8 mouse cellular contexts compared by ENCODE assay signal in the genomic region with DNA sequence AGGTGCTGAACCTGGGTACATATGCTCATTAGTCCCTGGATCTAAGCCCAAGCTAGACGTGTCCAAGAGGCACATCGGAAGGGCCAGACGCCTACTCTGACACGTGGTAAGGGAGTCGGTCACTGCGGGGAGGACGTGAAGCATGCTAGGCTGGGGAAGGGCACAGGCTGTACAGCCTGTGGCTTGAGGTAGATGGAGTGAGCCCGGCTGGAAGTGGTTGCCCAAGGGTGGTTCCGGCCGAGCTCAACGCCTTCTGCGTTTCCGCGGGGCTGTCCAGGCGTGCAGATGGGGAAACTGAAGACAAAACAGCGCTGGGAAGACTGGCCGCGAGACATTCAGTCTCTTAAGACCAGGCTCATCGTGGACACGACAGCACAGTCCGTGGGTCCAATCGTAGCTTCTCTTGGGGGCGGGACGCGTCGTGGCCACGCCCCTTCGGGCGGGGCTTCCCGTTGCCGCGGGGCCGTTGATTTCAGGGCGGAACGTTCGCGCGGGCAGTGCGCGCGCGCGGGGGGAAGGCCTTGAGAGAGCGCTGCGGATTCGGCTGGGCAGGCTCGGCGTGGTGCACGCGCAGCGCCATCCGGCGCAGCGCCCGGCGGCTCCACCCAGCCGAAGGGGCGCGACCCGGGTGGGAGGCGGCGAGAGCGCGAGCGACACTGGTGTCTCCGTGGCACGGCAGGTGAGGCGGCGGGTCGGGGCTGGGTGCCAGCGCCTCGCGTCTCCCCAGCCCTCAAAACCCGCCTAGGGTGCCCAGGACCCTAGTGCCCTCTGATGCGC. TPM values are rescaled to one million over a fixed set of nuclear protein-coding genes. Genes with fewer than 3 reads are reported as not detected.
A peak's percentile ranks its signal among the peaks of the same experiment; 100 is the strongest.
DNase-seq lines count a peak whose midpoint lies in the region; ATAC-seq lines count a peak whose summit lies in the region.

No protein-coding gene starts in this region.

- H3K36me3 ChIP-seq in hindbrain, embryonic 16.5 days (ENCODE audit: control insufficient read depth, insufficient read depth, low read length): no peaks in the 10 kb centered on the region
- H3K36me3 ChIP-seq in macrophage (ENCODE audit: inconsistent target): no peaks in the 10 kb centered on the region

- H3K4me1 ChIP-seq in hindbrain, embryonic 16.5 days (ENCODE audit: control insufficient read depth, insufficient read depth, low read depth, low read length): peaks cover 28% of the 10 kb centered on the region

- H3K27ac ChIP-seq in hindbrain, embryonic 16.5 days (ENCODE audit: low read depth, low read length): peak overlapping the region; percentile 75
- peak overlapping the region; percentile 55 for H3K27ac ChIP-seq in macrophage

- peak; percentile 97 for ATAC-seq in hindbrain, embryonic 16.5 days

- H3K27me3 ChIP-seq in hindbrain, embryonic 16.5 days (replicated peaks; ENCODE audit: control insufficient read depth, insufficient read depth, low read length): no peaks in the 10 kb centered on the region

- under 1% methylated on average over 58 of the region's 75 CpGs for WGBS in hindbrain, embryonic 16.5 days
- WGBS in macrophage (ENCODE audit: missing documents): under 1% methylated on average over 57 of the region's 75 CpGs

- DNase-seq in R1 (ENCODE audit: low read depth, low spot score): peak; percentile 95
- peak; percentile 98 to 99 for DNase-seq in cerebellum, postnatal 25 days
- peak; percentile 95 to 98 for DNase-seq in frontal cortex, postnatal 36 days (ENCODE audit: low spot score in 2 of 2)
- DNase-seq in left cerebral cortex, adult 18-20 months (ENCODE audit: low spot score in 2 of 2): peak; percentile 94 to 98
- peak; percentile 97 for DNase-seq in right cerebral cortex, adult 18-20 months
- DNase-seq in urinary bladder, postnatal 10 days (ENCODE audit: low spot score): peak; percentile 95

- H3K9me3 ChIP-seq in hindbrain, embryonic 16.5 days (ENCODE audit: control insufficient read depth, low read length): no peaks in the 10 kb centered on the region

- H3K79me2 ChIP-seq in macrophage (ENCODE audit: inconsistent target): peaks cover 6% of the 10 kb centered on the region; the same call in 1 of the 2 replicates

- H3K4me2 ChIP-seq in hindbrain, embryonic 16.5 days (ENCODE audit: low read length): peak overlapping the region; percentile 95

- H3K9ac ChIP-seq in hindbrain, embryonic 16.5 days (ENCODE audit: low read depth, low read length): peak overlapping the region; percentile 79

- H3K4me3 ChIP-seq in hindbrain, embryonic 16.5 days (ENCODE audit: low read length): peak overlapping the region; percentile 66
- H3K4me3 ChIP-seq in macrophage (ENCODE audit: inconsistent target): peak overlapping the region; percentile 74

RNA-seq across cellular contexts. Expression of a gene that starts 8.0 kb away (rescaled TPM):
- 30.3 and 30.8 TPM in 2 replicates for polyA plus RNA-seq in hindbrain, embryonic 16.5 days (2015; fragmentation: Nextera tagmentation; extraction: Ambion mirVana)
- 10 to 100 TPM; 25.6 to 27.1 TPM for total RNA-seq in left cerebral cortex, adult 18-20 months (2021)
- 10 to 100 TPM in 14 of 26 experiments, 1 to 10 TPM in 12; 1.4 to 27.3 (median 11.3) TPM for total RNA-seq in macrophage (2018; cell fraction: chromatin; rRNA removed)
- 10 to 100 TPM in 4 of 26 experiments, 1 to 10 TPM in 22; 2.8 to 11.5 (median 7.9) TPM for total RNA-seq in macrophage (2018; cell fraction: cytosol; rRNA removed)
- 10 to 100 TPM in 9 of 26 experiments, 1 to 10 TPM in 17; 2.4 to 20.7 (median 6.3) TPM for total RNA-seq in macrophage (2018; cell fraction: nucleus; rRNA removed)
- polyA plus RNA-seq in macrophage (2018): 5.4 to 11.3 TPM (median 6.8 TPM) in 3 replicates

RNA-seq across cellular contexts. Expression of a gene that starts 19.8 kb away (rescaled TPM):
- polyA plus RNA-seq in hindbrain, embryonic 16.5 days (2015; fragmentation: Nextera tagmentation; extraction: Ambion mirVana): 1.7 and 2.1 TPM in 2 replicates
- under 1 TPM; 0.35 to 0.42 TPM for total RNA-seq in left cerebral cortex, adult 18-20 months (2021)
- total RNA-seq in macrophage (2018; cell fraction: chromatin; rRNA removed): not detected
- total RNA-seq in macrophage (2018; cell fraction: cytosol; rRNA removed): not detected
- not detected for total RNA-seq in macrophage (2018; cell fraction: nucleus; rRNA removed)
- polyA plus RNA-seq in macrophage (2018): not detected in 3 replicates

RNA-seq across cellular contexts. Expression of a gene that starts 48.4 kb away (rescaled TPM):
- 24.1 and 24.4 TPM in 2 replicates for polyA plus RNA-seq in hindbrain, embryonic 16.5 days (2015; fragmentation: Nextera tagmentation; extraction: Ambion mirVana)
- total RNA-seq in left cerebral cortex, adult 18-20 months (2021): 10 to 100 TPM; 90.8 to 94.2 TPM
- total RNA-seq in macrophage (2018; cell fraction: chromatin; rRNA removed): 100 to 1,000 TPM in 6 of 26 experiments, 10 to 100 TPM in 20; 15.1 to 153 (median 46.5) TPM
- total RNA-seq in macrophage (2018; cell fraction: cytosol; rRNA removed): 100 to 1,000 TPM in 21 of 26 experiments, 10 to 100 TPM in 5; 87.5 to 220 (median 133) TPM
- total RNA-seq in macrophage (2018; cell fraction: nucleus; rRNA removed): 100 to 1,000 TPM in 10 of 26 experiments, 10 to 100 TPM in 16; 43.1 to 161 (median 92.0) TPM
- polyA plus RNA-seq in macrophage (2018): 96.5 to 136 TPM (median 117 TPM) in 3 replicates

Comparison
In these comparisons a context has a peak if more than half of its experiments do, and no peak if none do; other contexts are left out.
1. Peak in every context shown above with its lines: DNase-seq, ATAC-seq, H3K4me3 ChIP-seq and H3K27ac ChIP-seq.